Mouse (Mus musculus): ENCODE measurements around the gene Sdr39u1.

DNA sequence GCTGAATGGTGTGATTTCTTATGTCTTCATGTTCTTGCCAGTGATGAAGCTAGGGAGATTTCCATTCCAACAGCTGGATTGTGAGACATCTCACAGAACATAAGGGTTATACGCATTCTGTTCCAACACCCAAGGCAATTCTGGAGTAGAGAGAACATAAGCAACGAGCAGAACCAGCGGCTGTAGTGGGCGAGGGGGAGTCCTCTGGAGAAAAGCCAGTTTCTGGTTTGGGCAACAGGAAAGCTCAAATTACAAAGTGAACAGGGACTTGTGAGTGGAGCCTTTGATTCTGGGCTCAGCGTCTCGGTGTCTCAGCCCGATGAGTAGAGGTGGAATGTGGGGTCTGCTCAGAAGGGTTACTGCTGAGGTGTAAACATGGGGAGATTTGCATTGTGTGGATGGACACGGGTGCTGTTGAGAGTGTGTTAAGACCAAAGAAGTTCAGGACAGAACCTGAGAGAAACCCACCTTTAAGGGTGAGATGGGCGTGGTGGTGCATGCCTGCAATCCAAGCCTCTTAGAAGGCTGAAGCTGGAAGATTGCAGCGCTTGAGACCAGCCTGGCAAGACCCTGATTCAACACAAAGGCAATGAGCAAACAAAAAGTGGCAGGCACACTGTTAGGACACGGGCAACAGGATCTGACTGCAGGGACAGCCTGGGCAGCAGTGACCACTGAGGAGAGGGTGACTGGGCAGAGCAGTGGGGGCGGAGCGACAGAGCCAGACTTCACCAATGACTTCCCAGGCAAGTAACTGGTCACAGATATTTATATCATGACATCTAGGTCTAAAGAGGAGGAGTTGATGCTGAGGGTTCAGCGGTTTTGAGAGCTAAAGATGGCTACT is 22.4 kb downstream of the Sdr39u1 start:
- TF ChIP-seq CTCF (IDR thresholded peaks at IDR 0.05; ENCODE audit: extremely low read depth, insufficient read depth, low read length): no peak
- TF ChIP-seq POLR2A (IDR thresholded peaks at IDR 0.05; ENCODE audit: extremely low read depth, insufficient read depth, low read length): no peak
